In genomic region chr10:78135947-78136346, GRCm38 (mm10) we compare ENCODE assay signal across 21 mouse cellular contexts. TPM values are rescaled to one million over a fixed set of nuclear protein-coding genes. Genes with fewer than 3 reads are reported as not detected.
DNase-seq lines count a peak whose midpoint lies in the region; ATAC-seq and TF ChIP-seq lines count a peak whose summit lies in the region.
"Had no signal": no experiment of that assay in that cellular context is flagged by ENCODE, and none has a peak within 500 bp of the region (broad histone marks: within the 10 kb centered on the region; RNA-seq: fewer than 3 reads in every experiment).

No protein-coding gene starts in this region.

- H3K9me3 ChIP-seq in hindbrain, embryonic 12.5 days (replicated peaks) = no peaks in the 10 kb centered on the region
- no peaks in the 10 kb centered on the region for H3K9me3 ChIP-seq in hindbrain, embryonic 13.5 days
- H3K9me3 ChIP-seq in intestine, embryonic 15.5 days = no peaks in the 10 kb centered on the region
- H3K9me3 ChIP-seq in liver, embryonic 16.5 days (replicated peaks; ENCODE audit: control insufficient read depth, low read length) = no peaks in the 10 kb centered on the region
- no peaks in the 10 kb centered on the region for H3K9me3 ChIP-seq in neural tube, embryonic 15.5 days (replicated peaks)
- H3K9me3 ChIP-seq: embryonic facial prominence, embryonic 15.5 days; G1E; heart, embryonic 15.5 days; midbrain, embryonic 15.5 days; neural tube, embryonic 13.5 days had no signal

- no peaks in the 10 kb centered on the region for H3K27me3 ChIP-seq in hindbrain, embryonic 12.5 days
- no peaks in the 10 kb centered on the region for H3K27me3 ChIP-seq in hindbrain, embryonic 13.5 days
- H3K27me3 ChIP-seq in intestine, embryonic 15.5 days (replicated peaks) = no peaks in the 10 kb centered on the region
- no peaks in the 10 kb centered on the region for H3K27me3 ChIP-seq in liver, embryonic 16.5 days (ENCODE audit: control insufficient read depth, insufficient read depth, low read depth, low read length)
- H3K27me3 ChIP-seq in neural tube, embryonic 15.5 days (replicated peaks) = no peaks in the 10 kb centered on the region
- no peaks in the 10 kb centered on the region for H3K27me3 ChIP-seq in kidney, adult 2 months (replicated peaks; ENCODE audit: control insufficient read depth, insufficient read depth, low read length)
- H3K27me3 ChIP-seq: embryonic facial prominence, embryonic 15.5 days; midbrain, embryonic 15.5 days; neural tube, embryonic 13.5 days; Patski had no signal

- H3K4me3 ChIP-seq in hindbrain, embryonic 12.5 days = no peak overlapping the region
- H3K4me3 ChIP-seq in hindbrain, embryonic 13.5 days = no peak overlapping the region
- no peak overlapping the region for H3K4me3 ChIP-seq in intestine, embryonic 15.5 days (replicated peaks)
- no peak overlapping the region for H3K4me3 ChIP-seq in liver, embryonic 16.5 days (ENCODE audit: low read depth, low read length)
- no peak overlapping the region for H3K4me3 ChIP-seq in neural tube, embryonic 15.5 days (replicated peaks)
- no peak overlapping the region for H3K4me3 ChIP-seq in kidney, adult 2 months (ENCODE audit: insufficient read depth, low read depth, low read length)
- H3K4me3 ChIP-seq: embryonic facial prominence, embryonic 15.5 days; heart, adult 2 months; heart, embryonic 15.5 days; midbrain, embryonic 15.5 days; myocyte; neural tube, embryonic 13.5 days had no signal

- no peak overlapping the region for H3K27ac ChIP-seq in hindbrain, embryonic 12.5 days
- no peak overlapping the region for H3K27ac ChIP-seq in hindbrain, embryonic 13.5 days
- H3K27ac ChIP-seq in intestine, embryonic 15.5 days = 0 out of 2 replicates have a peak overlapping the region, but pooled peaks have one; percentile 63
- peak overlapping the region; percentile 14; the same call in 1 of the 2 replicates for H3K27ac ChIP-seq in liver, embryonic 16.5 days (ENCODE audit: low read length)
- H3K27ac ChIP-seq in neural tube, embryonic 15.5 days (replicated peaks) = no peak overlapping the region
- no peak overlapping the region for H3K27ac ChIP-seq in kidney, adult 2 months (ENCODE audit: insufficient read depth, low read depth, low read length)
- H3K27ac ChIP-seq: embryonic facial prominence, embryonic 15.5 days; heart, embryonic 15.5 days; hindbrain, postnatal 0 days; midbrain, embryonic 15.5 days; neural tube, embryonic 13.5 days had no signal

- no peak for TF ChIP-seq POLR2A in kidney, adult 2 months (IDR thresholded peaks at IDR 0.05; ENCODE audit: low read depth, low read length)

- WGBS in hindbrain, embryonic 12.5 days = 79% methylated on average over 5 of the region's 5 CpGs
- WGBS in hindbrain, embryonic 13.5 days = 82% methylated on average over 5 of the region's 5 CpGs
- 69% methylated on average over 5 of the region's 5 CpGs for WGBS in intestine, embryonic 15.5 days
- 60% methylated on average over 5 of the region's 5 CpGs for WGBS in liver, embryonic 16.5 days (ENCODE audit: insufficient replicate concordance)
- WGBS in neural tube, embryonic 15.5 days = 88% methylated on average over 5 of the region's 5 CpGs
- 85% methylated on average over 5 of the region's 5 CpGs for WGBS in kidney, adult 2 months

- 0 out of 2 replicates have a peak, but pooled peaks have one; percentile 16 for ATAC-seq in hindbrain, embryonic 12.5 days (ENCODE audit: low FRiP score)
- no peak for ATAC-seq in hindbrain, embryonic 13.5 days (ENCODE audit: low FRiP score)
- peak; percentile 7; the same call in 1 of the 2 replicates for ATAC-seq in intestine, embryonic 15.5 days
- no peak for ATAC-seq in liver, embryonic 16.5 days (ENCODE audit: low read depth)
- ATAC-seq in neural tube, embryonic 15.5 days (ENCODE audit: low FRiP score) = no peak
- ATAC-seq: Patski had no signal

- no peak overlapping the region for H3K4me2 ChIP-seq in hindbrain, embryonic 12.5 days (replicated peaks)
- no peak overlapping the region for H3K4me2 ChIP-seq in hindbrain, embryonic 13.5 days
- H3K4me2 ChIP-seq in intestine, embryonic 15.5 days (replicated peaks) = no peak overlapping the region
- 0 out of 2 replicates have a peak overlapping the region, but pooled peaks have one; percentile 5 for H3K4me2 ChIP-seq in liver, embryonic 16.5 days (ENCODE audit: low read depth, low read length)
- H3K4me2 ChIP-seq in neural tube, embryonic 15.5 days = no peak overlapping the region

- no peak overlapping the region for H3K9ac ChIP-seq in hindbrain, embryonic 12.5 days
- no peak overlapping the region for H3K9ac ChIP-seq in hindbrain, embryonic 13.5 days
- no peak overlapping the region for H3K9ac ChIP-seq in intestine, embryonic 15.5 days
- H3K9ac ChIP-seq in liver, embryonic 16.5 days (ENCODE audit: low read depth, low read length) = no peak overlapping the region
- H3K9ac ChIP-seq in neural tube, embryonic 15.5 days (replicated peaks) = no peak overlapping the region
- H3K9ac ChIP-seq: embryonic facial prominence, embryonic 15.5 days; heart, embryonic 15.5 days; lung, embryonic 14.5 days; midbrain, embryonic 15.5 days; neural tube, embryonic 13.5 days had no signal

- no peaks in the 10 kb centered on the region for H3K36me3 ChIP-seq in hindbrain, embryonic 12.5 days
- no peaks in the 10 kb centered on the region for H3K36me3 ChIP-seq in hindbrain, embryonic 13.5 days
- H3K36me3 ChIP-seq in intestine, embryonic 15.5 days = no peaks in the 10 kb centered on the region
- H3K36me3 ChIP-seq in liver, embryonic 16.5 days (ENCODE audit: control insufficient read depth, insufficient read depth) = no peaks in the 10 kb centered on the region
- no peaks in the 10 kb centered on the region for H3K36me3 ChIP-seq in neural tube, embryonic 15.5 days
- H3K36me3 ChIP-seq in kidney, adult 2 months (ENCODE audit: control insufficient read depth, insufficient read depth, low read length) = no peaks in the 10 kb centered on the region
- H3K36me3 ChIP-seq: embryonic facial prominence, embryonic 15.5 days; G1E; heart, embryonic 15.5 days; midbrain, embryonic 15.5 days; neural tube, embryonic 13.5 days had no signal

- TF ChIP-seq CTCF in kidney, adult 2 months (conservative IDR thresholded peaks at IDR 0.05; ENCODE audit: insufficient read depth, insufficient read length, low read depth, low read length) = no peak

- DNase-seq in adipocyte (ENCODE audit: low spot score) = peak; percentile 31
- no peak for DNase-seq in adrenal gland, postnatal 10 days
- no peak for DNase-seq in kidney, adult 2 months
- DNase-seq: cerebellum, adult 18-20 months; cerebellum, postnatal 25 days; gastrocnemius, postnatal 25 days had no signal

- H3K4me1 ChIP-seq in hindbrain, embryonic 12.5 days = peaks cover 9% of the 10 kb centered on the region
- peaks cover 12% of the 10 kb centered on the region for H3K4me1 ChIP-seq in hindbrain, embryonic 13.5 days (replicated peaks)
- peaks cover 40% of the 10 kb centered on the region for H3K4me1 ChIP-seq in intestine, embryonic 15.5 days (replicated peaks)
- H3K4me1 ChIP-seq in liver, embryonic 16.5 days (ENCODE audit: control insufficient read depth, low read depth, low read length) = peaks cover 19% of the 10 kb centered on the region
- peaks cover 12% of the 10 kb centered on the region for H3K4me1 ChIP-seq in neural tube, embryonic 15.5 days
- peaks cover 9% of the 10 kb centered on the region; the same call in 1 of the 2 replicates for H3K4me1 ChIP-seq in kidney, adult 2 months (ENCODE audit: control insufficient read depth, insufficient read depth, low read length)

RNA-seq across cellular contexts. Expression of gene D10Jhu81e, which starts 33.6 kb away (rescaled TPM):
- 20.1 and 24.4 TPM in 2 replicates for polyA plus RNA-seq in hindbrain, embryonic 12.5 days (2016; fragmentation: Nextera tagmentation; extraction: Ambion mirVana)
- polyA plus RNA-seq in hindbrain, embryonic 13.5 days (2015; fragmentation: Nextera tagmentation; extraction: Ambion mirVana) = 20.3 and 21.8 TPM in 2 replicates
- polyA plus RNA-seq in intestine, embryonic 15.5 days (2015; fragmentation: Nextera tagmentation; extraction: Ambion mirVana) = 34.9 and 37.2 TPM in 2 replicates
- 21.0 and 21.7 TPM in 2 replicates for polyA plus RNA-seq in liver, embryonic 16.5 days (2015; fragmentation: Nextera tagmentation; extraction: Ambion mirVana)
- total RNA-seq in adrenal gland, postnatal 10 days (2021) = 100 to 1,000 TPM; 253 to 281 TPM
- polyA plus RNA-seq in neural tube, embryonic 15.5 days (2015; fragmentation: Nextera tagmentation; extraction: Ambion mirVana) = 31.2 and 34.5 TPM in 2 replicates
- 283 and 352 TPM in 2 replicates for polyA plus RNA-seq in kidney, adult 2 months (2012; rRNA removed)

RNA-seq across cellular contexts. Expression of gene Pwp2, which starts 49.0 kb away (rescaled TPM):
- polyA plus RNA-seq in hindbrain, embryonic 12.5 days (2016; fragmentation: Nextera tagmentation; extraction: Ambion mirVana) = 20.9 and 21.2 TPM in 2 replicates
- polyA plus RNA-seq in hindbrain, embryonic 13.5 days (2015; fragmentation: Nextera tagmentation; extraction: Ambion mirVana) = 15.5 and 17.3 TPM in 2 replicates
- 17.5 and 17.7 TPM in 2 replicates for polyA plus RNA-seq in intestine, embryonic 15.5 days (2015; fragmentation: Nextera tagmentation; extraction: Ambion mirVana)
- 9.0 and 9.1 TPM in 2 replicates for polyA plus RNA-seq in liver, embryonic 16.5 days (2015; fragmentation: Nextera tagmentation; extraction: Ambion mirVana)
- total RNA-seq in adrenal gland, postnatal 10 days (2021) = 10 to 100 TPM; 13.2 to 14.9 TPM
- polyA plus RNA-seq in neural tube, embryonic 15.5 days (2015; fragmentation: Nextera tagmentation; extraction: Ambion mirVana) = 14.8 and 19.0 TPM in 2 replicates
- polyA plus RNA-seq in kidney, adult 2 months (2012; rRNA removed) = 7.9 and 8.2 TPM in 2 replicates

Comparison
In these comparisons a context has a peak if more than half of its experiments do, and no peak if none do; other contexts are left out.
1. ATAC-seq: peak in hindbrain, embryonic 12.5 days (single experiment) and intestine, embryonic 15.5 days (single experiment); none in hindbrain, embryonic 13.5 days (single experiment), liver, embryonic 16.5 days (single experiment) and neural tube, embryonic 15.5 days (single experiment).
2. H3K27ac ChIP-seq: peak in intestine, embryonic 15.5 days (single experiment) and liver, embryonic 16.5 days (single experiment); none in hindbrain, embryonic 12.5 days (single experiment), hindbrain, embryonic 13.5 days (single experiment), neural tube, embryonic 15.5 days (single experiment) and kidney, adult 2 months (single experiment).